Mouse (Mus musculus) small intestine, adult 2 months (tissue): ENCODE measurements around the gene Srsf5.

Experiments
- CTCF ChIP-seq: fragments of 200-500 bp; IDR thresholded peaks from 2 replicates; pipeline ENCODE4 v1.5.1; 2012; ENCODE audit warnings: low read depth, mild to moderate bottlenecking, control low read depth, inconsistent platforms, low read length, moderate library complexity, mixed read lengths; ENCODE audit not compliant: insufficient replicate concordance, insufficient read length; ENCODE audit errors: extremely low read depth
- POLR2A ChIP-seq: fragments of 200-500 bp; IDR thresholded peaks from 2 replicates; pipeline ENCODE4 v1.6.1; 2012; ENCODE audit warnings: low read depth, mild to moderate bottlenecking, control low read depth, inconsistent platforms, low read length, moderate library complexity

- no peak for TF ChIP-seq CTCF
- TF ChIP-seq POLR2A, result no peak
These were observed 17.8 kb upstream of the Srsf5 start for GRCm38 (mm10) chr12:80927518-80927917.
